Mouse (Mus musculus): ENCODE data around the gene Cars2. TPM values are rescaled to one million over a fixed set of nuclear protein-coding genes. Genes with fewer than 3 reads are reported as not detected.

Cars2 gene
- polyA plus RNA-seq (2016; fragmentation: Nextera tagmentation; extraction: Ambion mirVana), result 19.9 and 21.4 TPM in 2 replicates

GRCm38 (mm10) chr8:11550281-11550948, at the start of gene Cars2:
TSS of gene Cars2 (minus strand) at chr8:11550783.
- H3K4me3 ChIP-seq (replicated peaks), result peak within 1 kb of the TSS; percentile 77
- peak; percentile 63 for ATAC-seq (ENCODE audit: low FRiP score)
- H3K9ac ChIP-seq, result peak within 1 kb of the TSS; percentile 88
- under 1% methylated on average over 53 of the region's 53 CpGs for WGBS
- H3K27ac ChIP-seq, result peak within 1 kb of the TSS; percentile 92
- H3K4me1 ChIP-seq, result peaks cover 27% of the 10 kb centered on the region
- H3K27me3 ChIP-seq, result no peaks in the 10 kb centered on the region
- no peaks in the 10 kb centered on the region for H3K9me3 ChIP-seq
- peak within 1 kb of the TSS; percentile 77 for H3K4me2 ChIP-seq
- peaks cover 5% of the 10 kb centered on the region; the same call in 1 of the 2 replicates for H3K36me3 ChIP-seq (replicated peaks)

GRCm38 (mm10) chr8:11593222-11593884, 42.8 kb upstream of the Cars2 start:
- Histone ChIP-seq H3K27ac (no peak overlapping the region), H3K9me3 (no peaks in the 10 kb centered on the region), H3K36me3 (replicated peaks) (no peaks in the 10 kb centered on the region), H3K4me2 (no peak overlapping the region), H3K27me3 (no peaks in the 10 kb centered on the region), H3K9ac (no peak overlapping the region), H3K4me3 (replicated peaks) (no peak overlapping the region), H3K4me1 (no peaks in the 10 kb centered on the region)
- WGBS, result 79% methylated on average over 12 of the region's 12 CpGs
- ATAC-seq (ENCODE audit: low FRiP score), result no peak

GRCm38 (mm10) chr8:11592296-11592695, 41.7 kb upstream of the Cars2 start:
- no peak for ATAC-seq (ENCODE audit: low FRiP score)
- 47% methylated on average over 13 of the region's 13 CpGs for WGBS
- H3K27ac ChIP-seq, result no peak overlapping the region
- no peak overlapping the region for H3K4me3 ChIP-seq (replicated peaks)
- H3K9ac ChIP-seq, result no peak overlapping the region
- H3K4me2 ChIP-seq, result no peak overlapping the region
- no peaks in the 10 kb centered on the region for H3K9me3 ChIP-seq
- no peaks in the 10 kb centered on the region for H3K27me3 ChIP-seq
- H3K4me1 ChIP-seq, result no peaks in the 10 kb centered on the region
- H3K36me3 ChIP-seq (replicated peaks), result no peaks in the 10 kb centered on the region

- WGBS, result 88% methylated on average over 4 of the region's 4 CpGs
- H3K9me3 ChIP-seq, result no peaks in the 10 kb centered on the region
- no peak for ATAC-seq (ENCODE audit: low FRiP score)
- H3K36me3 ChIP-seq (replicated peaks), result no peaks in the 10 kb centered on the region
- H3K27ac ChIP-seq, result no peak overlapping the region
- H3K9ac ChIP-seq, result no peak overlapping the region
- H3K4me3 ChIP-seq (replicated peaks), result no peak overlapping the region
- H3K4me2 ChIP-seq, result no peak overlapping the region
- no peaks in the 10 kb centered on the region for H3K27me3 ChIP-seq
- H3K4me1 ChIP-seq, result no peaks in the 10 kb centered on the region
Observed at GRCm38 (mm10) chr8:11591837-11592236, 41.3 kb upstream of the Cars2 start.

DNA sequence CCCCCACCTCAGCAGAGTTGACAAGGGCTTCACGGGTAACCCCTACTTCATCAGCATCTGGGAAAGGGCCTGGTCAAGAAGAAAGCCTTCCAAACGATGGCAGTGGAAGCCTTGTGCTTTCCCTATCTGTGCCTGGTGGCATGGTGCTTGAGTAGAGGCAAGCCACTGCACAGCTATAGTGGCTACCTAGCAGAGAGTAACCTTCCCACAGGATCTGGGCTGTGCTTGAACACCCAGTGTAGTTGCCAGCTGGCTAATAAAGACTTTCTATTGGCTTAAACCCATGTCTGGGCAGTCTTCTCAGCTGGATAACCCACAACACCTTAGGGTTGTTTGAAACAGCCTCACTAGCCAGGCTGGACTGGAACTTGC, 35.8 kb upstream of the Cars2 start:
- Histone ChIP-seq H3K4me2 (no peak overlapping the region), H3K4me3 (replicated peaks) (no peak overlapping the region), H3K9ac (no peak overlapping the region), H3K9me3 (no peaks in the 10 kb centered on the region), H3K4me1 (no peaks in the 10 kb centered on the region), H3K27ac (no peak overlapping the region), H3K36me3 (replicated peaks) (no peaks in the 10 kb centered on the region), H3K27me3 (no peaks in the 10 kb centered on the region)
- ATAC-seq (ENCODE audit: low FRiP score), result no peak
- WGBS, result 75% methylated on average over 2 of the region's 2 CpGs

DNA sequence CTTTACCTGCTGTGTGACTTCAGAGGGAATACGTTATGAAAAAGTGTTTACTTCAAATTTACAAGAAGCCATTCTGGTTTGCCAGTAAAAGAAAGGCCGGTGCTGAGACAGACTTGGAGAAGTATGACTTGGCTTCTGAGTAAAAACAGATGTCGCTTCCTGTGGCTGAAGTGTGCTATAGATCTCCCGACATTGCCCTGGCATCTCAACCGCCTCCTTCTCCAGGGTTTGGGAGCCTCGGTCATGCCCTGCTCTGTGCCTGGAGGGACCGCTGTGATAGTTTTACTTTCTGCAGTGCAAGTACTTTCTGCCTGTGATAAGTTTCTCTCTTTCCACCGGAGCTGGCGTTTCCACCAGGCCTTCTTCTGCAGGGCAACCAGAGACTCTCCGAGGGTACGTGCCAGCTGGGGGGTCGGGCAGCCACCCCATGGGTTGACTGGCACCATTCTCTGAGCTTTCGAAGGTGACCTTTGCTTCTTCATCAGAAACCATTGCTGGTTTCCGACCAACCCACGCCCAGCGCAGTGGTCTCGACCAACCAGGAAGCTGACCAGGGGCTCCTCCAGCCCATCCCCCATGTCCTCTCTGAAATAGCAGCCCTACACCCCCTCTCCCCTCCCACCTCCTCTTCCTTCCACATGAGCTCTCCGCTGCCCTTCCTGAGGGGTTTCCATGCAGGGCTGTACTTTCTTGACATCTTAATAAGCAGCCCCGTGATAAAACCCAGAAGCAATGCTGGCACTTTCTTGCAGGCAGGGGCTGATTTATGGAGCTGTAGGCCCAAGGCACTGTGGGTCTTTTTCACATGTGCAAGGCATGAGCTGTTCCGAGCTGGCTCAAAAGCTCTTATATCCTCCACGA, 35.2 kb upstream of the Cars2 start:
- H3K9me3 ChIP-seq, result no peaks in the 10 kb centered on the region
- ATAC-seq (ENCODE audit: low FRiP score), result no peak
- no peak overlapping the region for H3K4me2 ChIP-seq
- WGBS, result 89% methylated on average over 21 of the region's 21 CpGs
- H3K4me3 ChIP-seq (replicated peaks), result no peak overlapping the region
- H3K36me3 ChIP-seq (replicated peaks), result no peaks in the 10 kb centered on the region
- no peak overlapping the region for H3K27ac ChIP-seq
- H3K4me1 ChIP-seq, result no peaks in the 10 kb centered on the region
- H3K9ac ChIP-seq, result no peak overlapping the region
- H3K27me3 ChIP-seq, result no peaks in the 10 kb centered on the region

DNA sequence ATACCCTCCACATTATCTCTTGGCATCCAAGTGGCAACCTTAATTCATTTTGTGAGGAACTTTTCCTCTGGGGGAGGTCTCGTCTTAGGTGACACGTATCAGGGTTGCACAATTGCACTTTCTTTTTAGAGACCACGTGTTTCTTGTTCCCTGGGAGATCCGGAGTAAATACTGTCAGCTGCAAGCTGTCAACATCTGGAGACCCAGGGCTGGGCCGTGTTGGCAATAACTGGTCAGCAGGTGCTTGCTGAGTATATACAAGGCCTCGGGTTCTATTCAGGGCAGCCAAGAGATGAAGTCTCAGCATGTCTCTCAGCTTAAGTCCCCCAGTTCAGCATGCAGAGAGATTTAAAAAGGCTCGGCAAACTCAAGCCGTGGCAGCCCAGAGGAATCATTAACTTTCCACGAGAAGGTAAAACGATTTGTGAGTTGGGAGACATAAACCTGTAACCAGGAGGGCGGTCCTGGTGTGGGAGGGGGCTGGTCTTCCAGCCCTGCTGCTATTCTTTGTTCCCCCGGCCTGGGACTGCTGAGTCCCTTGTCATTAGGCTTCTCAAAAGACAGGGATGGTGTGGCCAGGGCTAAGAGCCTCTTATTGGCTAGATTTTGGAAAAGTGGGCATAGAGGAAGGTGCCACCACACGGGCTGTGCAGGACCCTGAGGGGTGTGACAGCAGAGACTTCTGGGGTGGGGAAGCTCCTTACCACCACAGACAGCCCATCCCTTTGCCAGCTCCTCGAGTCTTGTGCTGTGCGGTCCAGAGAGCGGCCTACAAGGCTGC, 25.2 kb upstream of the Cars2 start:
- ATAC-seq (ENCODE audit: low FRiP score), result no peak
- Histone ChIP-seq H3K4me1 (0 out of 2 replicates have a peak, but pooled peaks cover 3% of the 10 kb centered on the region), H3K4me2 (no peak overlapping the region), H3K36me3 (replicated peaks) (no peaks in the 10 kb centered on the region), H3K27me3 (no peaks in the 10 kb centered on the region), H3K27ac (no peak overlapping the region), H3K9me3 (no peaks in the 10 kb centered on the region), H3K9ac (no peak overlapping the region), H3K4me3 (replicated peaks) (no peak overlapping the region)
- WGBS, result 59% methylated on average over 16 of the region's 16 CpGs

- no peaks in the 10 kb centered on the region for H3K9me3 ChIP-seq
- no peak overlapping the region for H3K4me3 ChIP-seq (replicated peaks)
- ATAC-seq (ENCODE audit: low FRiP score), result no peak
- H3K36me3 ChIP-seq (replicated peaks), result no peaks in the 10 kb centered on the region
- H3K27me3 ChIP-seq, result no peaks in the 10 kb centered on the region
- WGBS, result 83% methylated on average over 9 of the region's 9 CpGs
- no peak overlapping the region for H3K9ac ChIP-seq
- no peak overlapping the region for H3K27ac ChIP-seq
- 0 out of 2 replicates have a peak, but pooled peaks cover 3% of the 10 kb centered on the region for H3K4me1 ChIP-seq
- no peak overlapping the region for H3K4me2 ChIP-seq
Observed at GRCm38 (mm10) chr8:11574911-11575603, 24.5 kb upstream of the Cars2 start.

DNA sequence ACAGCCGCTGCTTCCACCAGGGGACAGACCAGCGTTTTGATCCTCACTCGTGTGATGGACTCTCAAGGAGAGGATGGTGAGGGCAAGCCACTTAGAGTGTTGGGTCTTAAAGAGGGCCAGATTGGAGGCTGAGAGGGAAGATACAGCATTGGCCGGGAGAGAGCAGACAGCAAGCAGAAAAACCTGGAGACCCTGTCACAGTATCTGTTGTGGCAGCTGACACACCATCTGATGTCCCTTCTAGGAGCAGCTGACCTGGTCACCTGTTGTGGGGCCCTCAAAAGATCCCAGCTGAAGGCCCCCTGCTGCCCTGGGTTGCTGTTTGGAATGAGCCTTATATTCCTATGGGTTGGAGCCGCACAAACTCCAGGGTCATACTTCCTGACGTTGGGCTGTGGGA, 21.8 kb upstream of the Cars2 start:
- Histone ChIP-seq H3K27ac (no peak overlapping the region), H3K9me3 (no peaks in the 10 kb centered on the region), H3K9ac (no peak overlapping the region), H3K4me3 (replicated peaks) (no peak overlapping the region), H3K4me2 (no peak overlapping the region), H3K4me1 (0 out of 2 replicates have a peak, but pooled peaks cover 3% of the 10 kb centered on the region), H3K27me3 (no peaks in the 10 kb centered on the region), H3K36me3 (replicated peaks) (peaks cover 19% of the 10 kb centered on the region)
- 79% methylated on average over 6 of the region's 6 CpGs for WGBS
- no peak for ATAC-seq (ENCODE audit: low FRiP score)

- WGBS, result 92% methylated on average over 10 of the region's 10 CpGs
- no peak overlapping the region for H3K27ac ChIP-seq
- peaks cover 22% of the 10 kb centered on the region for H3K36me3 ChIP-seq (replicated peaks)
- ATAC-seq (ENCODE audit: low FRiP score), result no peak
- H3K4me1 ChIP-seq, result 0 out of 2 replicates have a peak, but pooled peaks cover 3% of the 10 kb centered on the region
- no peak overlapping the region for H3K9ac ChIP-seq
- no peaks in the 10 kb centered on the region for H3K9me3 ChIP-seq
- no peak overlapping the region for H3K4me3 ChIP-seq (replicated peaks)
- H3K27me3 ChIP-seq, result no peaks in the 10 kb centered on the region
- H3K4me2 ChIP-seq, result no peak overlapping the region
Observed at GRCm38 (mm10) chr8:11571950-11572349, 21.4 kb upstream of the Cars2 start.

GRCm38 (mm10) chr8:11570742-11571141, 20.2 kb upstream of the Cars2 start:
- 94% methylated on average over 4 of the region's 4 CpGs for whole genome bisulfite sequencing
- Histone ChIP-seq H3K9ac (no peak overlapping the region), H3K4me2 (no peak overlapping the region), H3K4me3 (replicated peaks) (no peak overlapping the region), H3K4me1 (0 out of 2 replicates have a peak, but pooled peaks cover 3% of the 10 kb centered on the region), H3K36me3 (replicated peaks) (peaks cover 32% of the 10 kb centered on the region), H3K9me3 (no peaks in the 10 kb centered on the region), H3K27ac (no peak overlapping the region), H3K27me3 (no peaks in the 10 kb centered on the region)
- no peak for ATAC-seq (ENCODE audit: low FRiP score)

Measured in forebrain, embryonic 12.5 days (tissue).